Mouse (Mus musculus) gastrocnemius, postnatal 14 days (tissue): ENCODE measurements around the gene Gm11555. TPM values are rescaled to one million over a fixed set of nuclear protein-coding genes. Genes with fewer than 3 reads are reported as not detected.
"Not testable (repeated sequence)": the region's sequence is repeated elsewhere in the genome, so short reads cannot be mapped to it uniquely, and the experiment has no call there.

Experiments
- DNase-seq: peaks from one replicate; pipeline ENCODE4 v3.0.0; 2021; ENCODE audit warnings: mixed read lengths
- intact Hi-C: fragments of 180-260 bp; cut with DNase I; formaldehyde crosslinking; loops from one replicate; pipeline ENCODE4 v1.15.1; 2025; ENCODE audit warnings: low total_unique reads
- total RNA-seq, 2 experiments: library from RNA; stranded (reverse); gene quantifications; 2 replicates each; pipeline ENCODE4 v1.2.3; 2021

The Gm11555 gene
- total RNA-seq, 2 experiments from 2014 or later: not detected

GRCm38 (mm10) chr11:99610089-99610488 is 39.9 kb downstream of the Gm11555 start, which contains the start of gene Gm11937:
TSS of gene Gm11937 (minus strand) at chr11:99610189.
- intact Hi-C loops, DNase-seq: not testable (repeated sequence)

- no peak for DNase-seq
- intact Hi-C loops: no loop called here
These were observed 40.9 kb downstream of the Gm11555 start for GRCm38 (mm10) chr11:99609126-99609525.

GRCm38 (mm10) chr11:99603208-99603607 is 46.8 kb downstream of the Gm11555 start, which contains the start of gene Gm11938:
TSS of gene Gm11938 (minus strand) at chr11:99603308.
- DNase-seq, intact Hi-C loops: not testable (repeated sequence)

Other genes with a start within 250 kb of the Gm11555 start
- not detected for gene Krt12, start 228.0 kb downstream of the Gm11555 start, total RNA-seq
- gene Krt20, start 212.1 kb downstream of the Gm11555 start, total RNA-seq: under 1 TPM; 0.27 TPM
- not detected for gene Krt23, start 157.1 kb downstream of the Gm11555 start, total RNA-seq
- not detected for gene Krt39, start 128.9 kb downstream of the Gm11555 start, total RNA-seq
- gene Krt40, start 107.1 kb downstream of the Gm11555 start, total RNA-seq: not detected
- not detected for gene Krtap3-3, start 99.4 kb downstream of the Gm11555 start, total RNA-seq
- not detected for gene Krtap3-2, start 93.4 kb downstream of the Gm11555 start, total RNA-seq
- gene Gm11939, start 90.8 kb downstream of the Gm11555 start, total RNA-seq: not detected
- gene Krtap3-1, start 83.6 kb downstream of the Gm11555 start, total RNA-seq: not detected
- not detected for gene Krtap1-5, start 69.2 kb downstream of the Gm11555 start, total RNA-seq
- gene Krtap1-4, start 66.6 kb downstream of the Gm11555 start, total RNA-seq: not detected
- gene Krtap1-3, start 58.9 kb downstream of the Gm11555 start, total RNA-seq: not detected
- not detected for gene Krtap9-3, start 52.1 kb downstream of the Gm11555 start, total RNA-seq
- not detected for gene Gm11938, start 46.9 kb downstream of the Gm11555 start, total RNA-seq
- not detected for gene Gm11937, start 40.0 kb downstream of the Gm11555 start, total RNA-seq
- gene Krtap2-4, start 35.4 kb downstream of the Gm11555 start, total RNA-seq: not detected
- not detected for gene Gm11562, start 29.8 kb downstream of the Gm11555 start, total RNA-seq
- gene Krtap4-1, start 22.0 kb downstream of the Gm11555 start, total RNA-seq: not detected
- not detected for gene Krtap4-2, start 15.2 kb downstream of the Gm11555 start, total RNA-seq
- gene Krtap4-7, start 6.1 kb downstream of the Gm11555 start, total RNA-seq: not detected
- not detected for gene Gm11563, start 8.7 kb upstream of the Gm11555 start, total RNA-seq
- gene Krtap4-6, start 15.7 kb upstream of the Gm11555 start, total RNA-seq: not detected
- gene Gm14190, start 40.5 kb upstream of the Gm11555 start, total RNA-seq: not detected
- not detected for gene Gm14180, start 84.1 kb upstream of the Gm11555 start, total RNA-seq
- gene Gm11595, start 122.7 kb upstream of the Gm11555 start, total RNA-seq: not detected
- not detected for gene Krtap4-8, start 130.5 kb upstream of the Gm11555 start, total RNA-seq
- not detected for gene Krtap4-9, start 135.0 kb upstream of the Gm11555 start, total RNA-seq
- not detected for gene Gm11596, start 143.2 kb upstream of the Gm11555 start, total RNA-seq
- gene Gm11569, start 148.7 kb upstream of the Gm11555 start, total RNA-seq: not detected
- not detected for gene Gm11554, start 154.2 kb upstream of the Gm11555 start, total RNA-seq
- gene Krtap4-13, start 159.7 kb upstream of the Gm11555 start, total RNA-seq: not detected
- not detected for gene Gm11564, start 165.4 kb upstream of the Gm11555 start, total RNA-seq
- not detected for gene 2300003K06Rik, start 187.8 kb upstream of the Gm11555 start, total RNA-seq
- not detected for gene Krtap4-16, start 201.4 kb upstream of the Gm11555 start, total RNA-seq
- gene Gm11568, start 207.7 kb upstream of the Gm11555 start, total RNA-seq: not detected
- gene Gm11559, start 214.2 kb upstream of the Gm11555 start, total RNA-seq: not detected
- not detected for gene Krtap9-1, start 223.2 kb upstream of the Gm11555 start, total RNA-seq
- gene Gm11567, start 229.0 kb upstream of the Gm11555 start, total RNA-seq: not detected